In genomic region chr4:114334850-114335249, GRCm38 (mm10) we compare ENCODE assay signal across 17 mouse cellular contexts.
"Had no signal": no experiment of that assay in that cellular context is flagged by ENCODE, and none has a peak within 500 bp of the region (broad histone marks: within the 10 kb centered on the region; RNA-seq: fewer than 3 reads in every experiment).

No protein-coding gene starts in this region.

- DNase-seq: left cerebral cortex, postnatal 4 days; liver; liver, embryonic 13.5 days; liver, postnatal 0 days; lung, adult 18-20 months; lung, adult 2 months; lung, embryonic 14.5 days; lung, postnatal 10 days; lung, postnatal 14 days; lung, postnatal 36 days; lung, postnatal 4 days; midbrain, embryonic 14.5 days had no signal

- ATAC-seq: liver, embryonic 12.5 days; liver, postnatal 0 days; lung, postnatal 0 days; midbrain, embryonic 13.5 days; midbrain, embryonic 15.5 days; midbrain, embryonic 16.5 days had no signal
